Mouse (Mus musculus) gastrocnemius, adult 18-20 months (tissue): ENCODE results near the gene Gstm6. TPM values are rescaled to one million over a fixed set of nuclear protein-coding genes. Genes with fewer than 3 reads are reported as not detected.
"Not testable (repeated sequence)": the region's sequence is repeated elsewhere in the genome, so short reads cannot be mapped to it uniquely, and the experiment has no call there.

Experiments used
- DNase-seq: peaks from one replicate; pipeline ENCODE4 v3.0.0; 2021; ENCODE audit warnings: low spot score
- long read RNA-seq, 2 experiments: library from polyadenylated mRNA; stranded (forward); transcript quantifications; one replicate each; pipeline ENCODE4 v2.0.0; 2021
- total RNA-seq, 2 experiments: library from RNA; stranded (reverse); gene quantifications; 2 replicates each; pipeline ENCODE4 v1.2.3; 2021

The Gstm6 gene
- total RNA-seq, result under 1 TPM; 0.45 to 0.46 TPM
- long read RNA-seq, experiment 1, result 0 reads
- long read RNA-seq, experiment 2, partial matches to known transcripts, result 0 of 1 reads
- long read RNA-seq, experiment 2, other reads (novel, unspliced or antisense), result 1 of 1 reads

DNA sequence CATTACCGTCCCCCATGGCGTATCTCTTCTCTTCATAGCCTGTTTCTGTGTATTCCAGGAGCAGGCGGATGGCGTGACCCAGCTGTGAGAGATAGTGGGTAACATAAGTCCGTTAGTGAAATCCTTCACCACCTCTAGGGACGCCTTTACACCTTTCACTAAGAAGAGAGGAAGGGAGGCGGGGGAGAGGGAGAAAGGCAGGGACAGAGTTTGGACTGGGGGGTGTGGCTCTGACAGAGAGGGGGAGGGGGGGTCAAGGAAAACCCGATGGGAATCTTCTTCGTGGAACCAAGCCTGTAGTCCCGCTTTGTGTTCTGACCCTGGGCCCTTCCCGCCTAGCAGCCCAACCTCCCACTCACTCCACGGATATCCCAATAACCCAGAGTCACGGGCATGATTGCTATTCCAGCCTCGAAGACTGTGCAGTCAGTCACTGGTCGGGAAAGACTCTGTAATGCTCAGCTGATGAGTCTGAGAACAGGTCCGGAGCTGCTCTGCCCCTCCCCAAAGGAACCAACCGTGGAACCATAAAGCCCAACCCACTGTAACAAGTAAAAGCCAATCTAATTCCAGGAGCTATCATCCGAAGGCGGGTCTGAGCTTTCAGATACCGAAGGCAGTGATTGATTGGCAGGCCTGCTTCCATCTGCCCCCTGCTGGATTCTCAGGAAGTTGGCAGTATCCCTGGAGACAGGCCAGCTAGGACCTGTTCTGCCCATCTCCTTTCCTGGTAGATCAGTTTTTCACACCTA lies at the start of gene Gstm6:
TSS of gene Gstm6 (minus strand) at position 511 of the 752 bp plus-strand sequence.
- peak; percentile 14 for DNase-seq

DNA sequence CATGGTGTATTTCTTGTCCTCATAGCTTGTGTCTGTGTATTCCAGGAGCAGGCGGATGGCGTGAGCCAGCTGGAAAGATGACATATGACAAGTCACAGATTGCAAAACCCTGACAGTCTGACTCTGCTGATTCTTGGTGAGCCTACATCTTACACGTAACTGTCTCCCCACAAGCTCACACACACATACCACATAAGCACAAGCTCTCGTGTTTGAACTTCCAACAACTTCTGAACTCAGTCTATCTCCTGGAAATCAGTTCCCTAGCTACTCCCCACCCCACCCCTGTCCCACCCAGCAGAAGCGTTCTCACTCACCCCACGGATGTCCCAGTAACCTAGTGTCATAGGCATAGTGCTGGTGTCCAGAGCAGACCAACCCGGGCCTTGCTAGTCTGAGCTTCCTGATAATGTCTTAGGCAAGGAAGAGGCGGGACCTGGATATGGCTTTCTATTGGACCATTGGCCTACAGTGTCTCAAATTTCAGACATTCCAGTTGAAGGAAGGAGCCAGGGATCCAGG lies 42.6 kb upstream of the Gstm6 start, which contains the start of gene Gstm2:
TSS of gene Gstm2 (minus strand) at position 413 of the 522 bp plus-strand sequence.
- peak; percentile 72 for DNase-seq

GRCm38 (mm10) chr3:107985141-107985540 lies 41.6 kb upstream of the Gstm6 start:
- not testable (repeated sequence) for DNase-seq

DNA sequence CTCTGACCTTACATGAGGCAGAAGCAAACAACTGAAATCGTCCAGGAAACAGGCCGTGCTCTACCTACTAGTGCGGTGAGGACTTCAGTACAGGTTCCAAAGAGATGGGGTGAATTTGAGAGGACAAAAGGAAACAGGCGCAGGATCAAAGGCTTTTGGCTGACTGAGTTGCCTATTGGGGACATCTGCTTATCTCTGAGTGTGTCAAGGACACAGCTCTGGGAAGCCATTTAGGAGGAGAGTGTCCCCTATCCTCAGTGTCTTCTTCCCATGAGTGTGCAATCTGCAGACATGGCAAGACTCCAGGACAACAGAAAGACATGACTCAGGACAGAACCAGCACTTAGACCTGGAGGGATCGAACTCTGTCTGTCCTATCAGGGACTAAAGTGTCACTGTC lies 40.9 kb upstream of the Gstm6 start:
- no peak for DNase-seq

- DNase-seq, result no peak
Observed at GRCm38 (mm10) chr3:107983771-107984170, 40.2 kb upstream of the Gstm6 start.

DNA sequence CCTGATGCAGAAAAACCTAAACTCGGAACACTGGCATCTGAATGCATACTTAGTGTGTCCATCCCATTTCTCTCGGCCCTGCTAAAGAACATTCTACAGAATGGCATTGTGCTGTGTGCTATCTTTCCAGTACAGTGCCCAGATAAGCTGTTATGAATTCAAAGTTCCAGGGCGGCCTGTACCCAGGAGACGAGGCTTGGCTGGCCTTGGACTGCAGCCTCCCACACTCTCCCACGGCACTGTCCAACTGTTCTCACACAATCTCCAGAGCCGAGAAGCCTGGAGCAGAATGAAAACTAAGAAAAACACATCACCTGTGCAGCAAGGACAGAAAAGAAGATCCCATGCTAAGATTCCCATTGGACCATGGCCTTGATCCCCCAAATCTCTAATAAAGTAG lies 39.2 kb upstream of the Gstm6 start:
- no peak for DNase-seq

- no peak for DNase-seq
Observed at GRCm38 (mm10) chr3:107981261-107981660, 37.7 kb upstream of the Gstm6 start.

GRCm38 (mm10) chr3:107977691-107978090 lies 34.1 kb upstream of the Gstm6 start:
- no peak for DNase-seq

DNA sequence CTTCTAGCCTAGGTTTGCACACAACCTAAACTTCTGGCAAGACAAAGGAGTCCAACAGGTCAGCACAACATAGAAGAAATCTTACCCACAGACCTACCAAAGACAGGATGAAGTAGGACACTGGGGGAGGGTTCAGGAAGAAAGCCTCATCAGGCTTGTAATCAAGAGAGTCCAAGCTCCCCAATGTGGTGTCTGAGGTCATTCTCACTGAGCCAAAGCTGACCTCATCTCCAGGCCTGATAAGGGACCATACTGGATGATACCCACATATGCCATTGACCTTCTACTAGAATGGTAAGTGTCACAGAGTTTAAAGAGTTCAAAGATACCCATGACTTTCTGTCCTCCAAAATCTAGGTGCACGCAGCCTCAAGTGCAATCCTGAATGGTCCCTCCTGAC lies 30.7 kb upstream of the Gstm6 start:
- DNase-seq, result no peak

DNA sequence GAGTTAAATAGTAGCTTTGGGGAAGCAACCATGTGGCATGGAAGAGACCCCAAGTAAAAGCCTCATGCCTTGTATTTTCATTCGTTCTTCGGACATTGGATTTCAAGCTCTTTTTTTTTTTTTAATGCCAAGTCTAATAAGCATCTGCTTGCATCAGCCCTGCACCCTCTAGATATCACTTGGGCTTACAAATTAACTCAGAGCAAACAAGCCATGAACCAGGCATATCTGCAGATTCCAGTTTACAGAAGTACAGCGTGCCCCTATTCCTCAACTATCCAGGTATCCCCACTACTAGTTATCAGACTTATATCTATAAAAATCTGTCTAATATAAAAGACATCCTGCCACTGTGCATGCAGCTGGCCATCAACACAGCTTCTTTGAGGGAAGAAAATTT lies 28.5 kb upstream of the Gstm6 start:
- no peak for DNase-seq

DNA sequence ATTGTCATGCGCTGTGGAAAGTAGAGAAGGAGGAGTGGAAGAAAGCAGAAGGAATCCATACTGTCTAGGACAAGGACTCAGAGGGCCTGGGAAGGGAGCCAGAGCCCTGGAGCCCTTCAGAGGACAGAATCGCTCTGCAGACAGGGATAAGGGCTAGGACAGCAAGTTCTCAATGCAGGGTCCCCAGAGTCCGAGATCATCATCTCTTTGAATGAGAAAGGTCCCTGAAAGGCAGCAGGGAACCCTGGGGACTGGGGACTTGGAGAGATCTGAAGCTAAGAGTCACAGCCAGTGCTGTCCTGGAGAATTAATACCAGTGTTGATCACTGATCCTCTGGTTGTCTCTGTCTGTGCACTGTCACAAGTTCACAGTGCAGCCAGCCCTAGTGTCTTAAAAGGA lies 27.6 kb upstream of the Gstm6 start:
- DNase-seq, result not testable (repeated sequence)

GRCm38 (mm10) chr3:107968724-107969395 lies 25.3 kb upstream of the Gstm6 start, which contains the start of gene Gstm3:
Gstm3 (minus strand) TSS chr3:107969283.
- DNase-seq, result no peak

DNA sequence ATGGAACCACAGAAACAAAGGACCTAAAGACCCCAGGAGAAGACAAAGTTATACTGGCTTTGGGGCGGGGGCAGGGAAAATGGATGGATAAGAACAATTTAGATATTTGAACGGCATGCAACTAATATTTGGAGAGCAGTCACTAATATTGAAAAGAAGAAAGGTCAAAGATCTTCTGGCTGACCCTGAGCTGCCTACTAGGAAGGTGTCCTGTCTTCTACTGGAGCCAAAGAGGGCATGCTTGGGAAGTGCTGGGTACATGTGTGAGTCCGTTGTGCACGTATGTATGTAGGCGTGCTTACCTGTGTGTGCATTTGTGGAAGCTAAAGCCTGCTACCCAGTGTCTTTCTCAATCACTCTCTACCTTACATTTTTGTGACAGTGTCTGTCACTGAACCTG lies 23.1 kb upstream of the Gstm6 start:
- DNase-seq, result no peak

DNA sequence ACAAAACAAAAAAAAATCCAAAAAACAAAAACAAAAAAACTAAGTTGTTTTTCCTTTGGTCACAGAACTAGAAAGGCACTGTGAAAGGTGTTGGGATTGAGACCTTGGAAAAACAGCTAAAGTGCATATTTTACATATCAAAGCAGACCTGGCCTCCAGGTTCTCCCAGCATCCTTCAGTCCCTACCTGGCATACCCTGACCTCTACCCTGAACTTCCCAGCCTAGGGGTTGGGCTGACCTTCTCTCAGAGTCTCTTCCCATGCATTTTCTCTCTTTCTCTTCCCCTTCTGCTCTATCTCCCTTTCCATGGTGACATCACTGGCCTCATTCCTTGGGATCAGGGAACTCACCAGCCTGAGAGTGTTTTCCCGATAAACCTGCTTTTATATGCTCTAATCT lies 22.0 kb upstream of the Gstm6 start:
- DNase-seq, result no peak

DNA sequence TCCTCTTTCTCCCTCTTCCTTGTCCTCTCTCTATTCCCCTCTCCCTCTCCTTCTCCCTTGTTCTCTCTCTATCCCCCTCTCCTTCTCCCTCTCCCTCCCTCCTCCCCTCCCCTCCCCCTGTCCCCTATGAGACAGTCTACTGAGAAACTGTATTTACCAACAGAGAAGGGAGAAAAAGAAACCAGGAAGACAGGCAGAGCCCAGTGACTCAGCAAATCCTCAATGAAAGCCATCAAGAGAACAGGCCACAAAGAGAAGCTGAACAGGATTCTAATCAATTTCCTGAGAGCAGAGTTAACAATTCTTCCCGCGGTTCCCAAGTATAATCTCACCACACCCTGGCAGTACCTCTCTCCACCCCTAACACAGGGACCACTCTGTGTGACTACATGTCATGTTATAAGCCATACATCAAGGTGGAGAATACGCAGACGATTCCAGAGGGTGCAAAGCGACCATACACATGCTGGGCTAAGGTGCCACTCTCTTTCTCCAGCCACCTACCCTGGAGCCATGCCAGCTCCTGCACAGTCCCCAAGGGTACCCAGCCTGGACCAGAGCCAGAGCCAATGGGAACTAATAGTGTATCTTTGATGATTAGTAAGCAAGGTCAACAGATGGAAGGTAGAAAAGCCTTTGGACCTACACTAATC lies 21.2 kb upstream of the Gstm6 start:
- no peak for DNase-seq

DNA sequence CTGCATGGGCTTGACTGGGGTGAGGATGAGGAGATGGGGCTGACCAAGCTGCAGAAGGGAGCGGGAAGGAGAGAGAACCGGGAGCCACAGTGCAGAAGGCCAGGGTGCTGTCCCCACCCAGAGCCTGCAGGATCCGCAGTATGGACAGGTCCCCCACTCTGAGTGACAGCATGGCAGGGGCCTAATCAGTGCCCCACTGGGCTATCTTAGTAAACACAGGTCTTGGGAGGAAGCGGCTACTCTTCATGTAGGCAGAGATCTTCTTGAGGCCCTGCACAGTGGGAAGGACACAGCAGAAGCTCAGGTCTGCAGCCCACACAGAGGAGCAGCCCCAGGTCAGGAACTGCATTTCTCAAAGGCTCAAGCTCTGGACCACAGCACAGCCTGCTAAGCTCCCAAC lies 20.5 kb upstream of the Gstm6 start:
- no peak for DNase-seq

DNA sequence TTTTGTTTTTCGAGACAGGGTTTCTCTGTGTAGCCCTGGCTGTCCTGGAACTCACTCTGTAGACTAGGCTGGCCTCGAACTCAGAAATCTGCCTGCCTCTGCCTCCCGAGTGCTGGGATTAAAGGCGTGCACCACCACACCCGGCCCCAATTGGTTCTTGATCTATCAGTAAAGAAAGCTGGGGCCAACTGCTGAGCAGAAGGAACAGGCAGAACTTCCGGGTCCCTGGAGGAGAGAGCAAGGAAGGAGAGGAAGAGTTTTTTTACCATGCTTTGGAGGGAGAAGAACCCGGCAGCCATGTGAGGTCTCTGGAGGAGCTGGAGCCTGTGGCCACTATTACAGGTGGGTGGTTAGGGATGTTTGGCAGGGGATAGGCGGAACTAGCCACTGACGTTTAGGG lies 11.7 kb upstream of the Gstm6 start:
- DNase-seq, result not testable (repeated sequence)

- no peak for DNase-seq
Observed at GRCm38 (mm10) chr3:107953906-107954305, 10.4 kb upstream of the Gstm6 start.

DNA sequence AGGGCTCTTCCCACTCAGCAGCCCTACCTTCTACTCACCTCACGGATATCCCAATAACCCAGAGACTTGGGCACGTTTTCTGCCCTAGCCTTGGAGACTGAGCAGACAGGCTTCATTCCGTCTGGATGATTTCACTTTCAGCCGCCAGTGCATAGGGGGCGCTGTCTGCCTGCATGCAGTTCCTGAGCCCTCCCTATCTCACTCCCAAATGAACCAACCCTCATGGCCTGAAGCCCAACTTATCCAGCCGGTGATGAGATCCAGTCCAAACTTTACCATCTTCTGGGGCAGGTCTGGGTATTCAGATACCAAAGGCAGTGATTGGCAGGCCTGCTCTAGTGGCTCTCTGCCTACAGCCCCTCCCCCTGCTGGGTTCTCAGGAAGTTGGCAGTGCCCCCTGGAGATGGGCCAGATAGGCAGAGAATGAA lies 9.8 kb upstream of the Gstm6 start:
- peak; percentile 88 for DNase-seq

GRCm38 (mm10) chr3:107950531-107950930 lies 7.0 kb upstream of the Gstm6 start:
- DNase-seq, result no peak

GRCm38 (mm10) chr3:107949461-107949860 lies 5.9 kb upstream of the Gstm6 start:
- not testable (repeated sequence) for DNase-seq

DNA sequence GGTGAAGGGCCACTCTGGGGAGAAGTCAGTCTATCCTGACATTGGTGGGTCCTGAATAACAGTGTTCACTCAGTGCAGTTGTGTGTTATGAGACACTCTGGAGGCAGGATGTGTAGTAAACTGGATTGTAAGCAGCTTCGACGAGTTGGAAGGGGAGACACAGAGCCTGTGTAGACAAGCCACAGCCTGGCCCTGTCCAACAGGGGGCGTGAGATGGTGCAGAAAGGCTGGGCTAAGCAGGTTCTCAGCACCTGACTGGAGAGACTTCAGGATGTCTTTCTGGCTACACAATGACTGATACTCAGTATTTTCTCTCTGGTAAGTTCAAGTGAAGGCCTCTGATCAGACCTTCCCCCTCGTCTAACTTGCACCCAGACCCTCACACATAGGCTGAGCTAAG lies 2.2 kb upstream of the Gstm6 start:
- DNase-seq, result no peak
